Mouse (Mus musculus) intestine, embryonic 16.5 days (tissue): ENCODE measurements around the gene Mfsd12. TPM values are rescaled to one million over a fixed set of nuclear protein-coding genes. Genes with fewer than 3 reads are reported as not detected.

Source experiments
- ATAC-seq: fragments of 200-750 bp; cut with Nextera tagmentation; 2 replicates; pipeline ENCODE4 v1.8.0; 2017; ENCODE audit warnings: moderate TSS enrichment, moderate library complexity
- H3K27ac ChIP-seq: fragments of 300-500 bp; sonication (generic); 2 replicates; pipeline ENCODE4 v1.5.1; 2014; ENCODE audit warnings: mild to moderate bottlenecking, low read length
- H3K27me3 ChIP-seq: fragments of 300-500 bp; sonication (generic); replicated peaks from 2 replicates; pipeline ENCODE4 v1.6.1; 2014; ENCODE audit warnings: low read length, control low read depth, mixed read lengths; ENCODE audit not compliant: control insufficient read depth, insufficient read depth
- H3K36me3 ChIP-seq: fragments of 300-500 bp; sonication (generic); 2 replicates; pipeline ENCODE4 v1.6.1; 2014; ENCODE audit warnings: low read length, control low read depth; ENCODE audit not compliant: control insufficient read depth, insufficient read depth
- H3K4me1 ChIP-seq: fragments of 300-500 bp; sonication (generic); 2 replicates; pipeline ENCODE4 v1.6.1; 2014; ENCODE audit warnings: low read length, control low read depth, mixed read lengths; ENCODE audit not compliant: control insufficient read depth, insufficient read depth
- H3K4me2 ChIP-seq: fragments of 300-500 bp; sonication (generic); 2 replicates; pipeline ENCODE4 v1.6.1; 2014; ENCODE audit warnings: low read depth, low read length, control low read depth
- H3K4me3 ChIP-seq: fragments of 300-500 bp; sonication (generic); 2 replicates; pipeline ENCODE4 v1.5.1; 2014; ENCODE audit warnings: mild to moderate bottlenecking, low read length
- H3K9ac ChIP-seq: fragments of 300-500 bp; sonication (generic); 2 replicates; pipeline ENCODE4 v1.6.1; 2014; ENCODE audit warnings: low read depth, low read length
- H3K9me3 ChIP-seq: fragments of 300-500 bp; sonication (generic); 2 replicates; pipeline ENCODE4 v1.6.1; 2016; ENCODE audit warnings: low read length, control low read depth; ENCODE audit not compliant: control insufficient read depth
- WGBS: fragments of 180-500 bp; shearing (Covaris S2); extraction: QIAGEN DNeasy Blood & Tissue Kit; methylation state at CpG from one replicate; pipeline ENCODE4 v1.1.7; 2014; 5-methylcytosine and 5-hydroxymethylcytosine counted together
- microRNA-seq: library from miRNA; unstranded; fragments of <30 nt; microRNA quantifications from one replicate; pipeline ENCODE4, GENCODE M21; 2016
- polyA plus RNA-seq: library from polyadenylated mRNA; unstranded; fragments of >200 nt; fragmentation: Nextera tagmentation; extraction: Ambion mirVana; gene quantifications from 2 replicates; pipeline ENCODE4 v1.2.1, GENCODE M21; 2015

Gene Mfsd12
- polyA plus RNA-seq, 1 experiment from 2014 or later: 21.6 TPM

DNA sequence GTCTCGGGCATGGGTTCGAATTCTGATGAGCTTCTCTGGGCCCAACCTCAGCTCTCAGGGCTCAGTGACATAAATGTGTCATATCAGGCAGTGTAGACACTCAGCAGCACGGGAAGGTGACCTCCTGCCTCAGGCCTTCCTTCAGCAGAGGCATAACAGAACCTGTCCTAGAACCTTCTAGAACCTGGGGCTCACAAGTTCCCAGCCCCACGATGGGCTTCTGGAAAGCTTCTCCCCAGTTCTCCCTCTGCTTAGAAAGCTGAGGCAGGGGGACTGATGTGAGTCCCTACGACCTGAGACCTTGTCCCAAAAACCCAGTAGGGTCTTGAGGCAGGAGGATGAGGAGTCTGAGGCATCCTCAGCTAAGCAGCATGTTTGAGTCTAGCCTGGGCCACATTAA lies 57.9 kb downstream of the Mfsd12 start:
- H3K27ac ChIP-seq: no peak overlapping the region
- H3K4me3 ChIP-seq: no peak overlapping the region
- 75% methylated on average over 5 of the region's 5 CpGs for WGBS
- H3K4me1 ChIP-seq: peaks cover 85% of the 10 kb centered on the region
- 0 out of 2 replicates have a peak overlapping the region, but pooled peaks have one; percentile 56 for H3K9ac ChIP-seq
- peaks cover 4% of the 10 kb centered on the region for H3K36me3 ChIP-seq
- no peak overlapping the region for H3K4me2 ChIP-seq
- H3K27me3 ChIP-seq: no peaks in the 10 kb centered on the region
- ATAC-seq: no peak
- H3K9me3 ChIP-seq: no peaks in the 10 kb centered on the region

Small RNA genes within 50 kb of the gene (microRNA-seq; reads per million reads assigned to microRNA genes)
- not detected for gene Mir6913

Other genes with a start within 250 kb of the Mfsd12 start
- gene Zbtb7a, start 222.3 kb upstream of the Mfsd12 start, polyA plus RNA-seq: 46.2 and 47.4 TPM in 2 replicates
- gene Pias4, start 189.6 kb upstream of the Mfsd12 start, polyA plus RNA-seq: 52.5 and 54.4 TPM in 2 replicates
- gene Eef2, start 180.9 kb upstream of the Mfsd12 start, polyA plus RNA-seq: 526 and 531 TPM in 2 replicates
- gene Dapk3, start 174.5 kb upstream of the Mfsd12 start, polyA plus RNA-seq: 15.4 and 47.6 TPM in 2 replicates
- not detected in 2 replicates for gene 4930442H23Rik, start 173.6 kb upstream of the Mfsd12 start, polyA plus RNA-seq
- 0.17 TPM in 1 of 2 replicates, not detected in the other for gene Nmrk2, start 155.4 kb upstream of the Mfsd12 start, polyA plus RNA-seq
- 1.4 and 1.5 TPM in 2 replicates for gene Atcay, start 126.7 kb upstream of the Mfsd12 start, polyA plus RNA-seq
- 7.1 and 8.0 TPM in 2 replicates for gene Zfr2, start 124.3 kb upstream of the Mfsd12 start, polyA plus RNA-seq
- 2.0 and 2.3 TPM in 2 replicates for gene Matk, start 104.6 kb upstream of the Mfsd12 start, polyA plus RNA-seq
- gene Mrpl54, start 90.6 kb upstream of the Mfsd12 start, polyA plus RNA-seq: 240 and 249 TPM in 2 replicates
- gene Apba3, start 90.5 kb upstream of the Mfsd12 start, polyA plus RNA-seq: 72.2 and 83.1 TPM in 2 replicates
- gene Tjp3, start 65.9 kb upstream of the Mfsd12 start, polyA plus RNA-seq: 53.2 and 56.6 TPM in 2 replicates
- 35.4 and 40.5 TPM in 2 replicates for gene Pip5k1c, start 64.5 kb upstream of the Mfsd12 start, polyA plus RNA-seq
- gene Cactin, start 36.4 kb upstream of the Mfsd12 start, polyA plus RNA-seq: 28.7 and 29.0 TPM in 2 replicates
- gene Tbxa2r, start 28.8 kb upstream of the Mfsd12 start, polyA plus RNA-seq: 21.2 and 21.3 TPM in 2 replicates
- 0.06 and 0.12 TPM in 2 replicates for gene Gipc3, start 14.2 kb upstream of the Mfsd12 start, polyA plus RNA-seq
- 69.0 and 71.4 TPM in 2 replicates for gene Hmg20b, start 7.0 kb upstream of the Mfsd12 start, polyA plus RNA-seq
- gene 4930404N11Rik, start 8.3 kb downstream of the Mfsd12 start, polyA plus RNA-seq: 1.4 and 2.7 TPM in 2 replicates
- gene Fzr1, start 21.0 kb downstream of the Mfsd12 start, polyA plus RNA-seq: 73.2 and 78.7 TPM in 2 replicates
- 102 and 109 TPM in 2 replicates for gene Dohh, start 26.9 kb downstream of the Mfsd12 start, polyA plus RNA-seq
- 2.9 and 3.7 TPM in 2 replicates for gene Gm48551, start 27.0 kb downstream of the Mfsd12 start, polyA plus RNA-seq
- gene Gm48552, start 31.5 kb downstream of the Mfsd12 start, polyA plus RNA-seq: 0.55 and 1.8 TPM in 2 replicates
- gene Smim24, start 35.6 kb downstream of the Mfsd12 start, polyA plus RNA-seq: 426 and 504 TPM in 2 replicates
- gene Nfic, start 98.1 kb downstream of the Mfsd12 start, polyA plus RNA-seq: 49.8 and 55.8 TPM in 2 replicates
- 1.4 and 1.5 TPM in 2 replicates for gene Celf5, start 125.2 kb downstream of the Mfsd12 start, polyA plus RNA-seq
- gene Ncln, start 138.9 kb downstream of the Mfsd12 start, polyA plus RNA-seq: 126 and 137 TPM in 2 replicates
- gene S1pr4, start 142.6 kb downstream of the Mfsd12 start, polyA plus RNA-seq: 0.86 and 0.99 TPM in 2 replicates
- 1.1 and 1.5 TPM in 2 replicates for gene Gna15, start 166.7 kb downstream of the Mfsd12 start, polyA plus RNA-seq
- 296 and 339 TPM in 2 replicates for gene Gna11, start 187.7 kb downstream of the Mfsd12 start, polyA plus RNA-seq
- gene Aes, start 202.0 kb downstream of the Mfsd12 start, polyA plus RNA-seq: 473 and 518 TPM in 2 replicates
- 12.6 and 13.6 TPM in 2 replicates for gene Tle2, start 217.1 kb downstream of the Mfsd12 start, polyA plus RNA-seq
- gene Tle6, start 243.6 kb downstream of the Mfsd12 start, polyA plus RNA-seq: 21.0 and 22.7 TPM in 2 replicates
- 0.61 and 1.2 TPM in 2 replicates for gene BC025920, start 248.8 kb downstream of the Mfsd12 start, polyA plus RNA-seq